Mouse (Mus musculus) erythroblast, embryonic 14.5 days (primary cell): ENCODE measurements around the gene Atoh8.

Experiments
- GATA1 ChIP-seq: IDR thresholded peaks from 2 replicates; pipeline ENCODE4 v1.6.1; 2012; ENCODE audit warnings: low read length, inconsistent platforms, mixed read lengths
- TAL1 ChIP-seq: IDR thresholded peaks from 3 replicates; pipeline ENCODE4 v1.6.1; 2012; ENCODE audit warnings: low read length, inconsistent platforms, mixed read lengths

- TF ChIP-seq TAL1 (no peak), GATA1 (no peak)
Measured at GRCm38 (mm10) chr6:72222876-72223275, 12.5 kb downstream of the Atoh8 start.
